Mouse (Mus musculus): ENCODE measurements around the gene Cldn10.
A peak's percentile ranks its signal among the peaks of the same experiment; 100 is the strongest.

The Cldn10 gene

DNA sequence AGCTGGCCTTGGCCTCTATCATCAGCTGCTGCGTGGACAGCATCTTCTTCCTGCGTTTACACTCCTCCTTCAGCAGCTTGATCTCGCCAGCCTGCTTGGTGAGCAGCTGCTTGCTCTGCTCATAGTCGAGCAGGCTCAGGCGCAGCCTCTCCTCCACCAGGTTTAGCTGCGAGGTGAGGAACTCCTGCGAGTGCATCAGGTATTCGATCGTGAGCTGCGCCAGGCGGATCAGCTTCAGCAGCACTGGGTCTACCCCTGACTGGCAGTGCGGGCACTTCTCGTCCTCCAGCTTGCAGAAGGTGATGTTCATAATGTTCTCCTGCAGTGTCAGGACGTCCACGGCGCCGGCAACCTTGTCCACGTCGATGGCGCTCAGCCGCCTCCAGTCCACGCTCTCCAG is 134.5 kb downstream of the Cldn10 start:
- DNase-seq = peak; percentile 26 to 29

DNA sequence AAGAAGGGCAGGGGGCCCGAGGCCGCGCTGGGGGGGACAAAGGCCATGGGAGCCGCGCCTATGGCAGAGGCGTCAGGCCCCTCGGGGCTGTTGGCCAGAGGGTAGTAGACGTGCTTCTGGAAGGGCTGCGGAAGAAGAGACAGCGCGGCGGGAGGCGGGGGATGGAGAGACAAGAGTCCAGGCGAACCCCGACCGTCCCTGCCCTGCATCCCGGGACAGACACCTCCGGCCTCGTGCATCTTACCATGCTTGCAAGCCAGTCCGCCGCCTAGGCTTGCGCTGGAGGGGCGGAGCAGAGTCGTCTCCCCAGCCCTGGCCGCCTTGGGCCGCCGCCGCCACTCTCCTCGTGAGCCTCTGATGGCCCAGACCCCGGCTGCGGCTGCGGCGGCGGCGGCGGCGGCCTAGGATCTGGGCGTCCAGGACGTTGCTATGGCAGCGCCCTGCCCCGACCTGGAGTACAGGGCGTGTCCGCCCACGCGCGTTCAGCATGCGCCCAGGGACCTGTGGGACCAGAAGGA is 135.0 kb downstream of the Cldn10 start:
- peak; percentile 45 to 48 for DNase-seq
